ENCODE assay signal across 15 mouse cellular contexts in genomic region chr2:151632982-151633381, GRCm38 (mm10). TPM values are rescaled to one million over a fixed set of nuclear protein-coding genes. Genes with fewer than 3 reads are reported as not detected.
A peak's percentile ranks its signal among the peaks of the same experiment; 100 is the strongest.
DNase-seq lines count a peak whose midpoint lies in the region; ATAC-seq and TF ChIP-seq lines count a peak whose summit lies in the region.
"Had no signal": no experiment of that assay in that cellular context is flagged by ENCODE, and none has a peak within 500 bp of the region (broad histone marks: within the 10 kb centered on the region; RNA-seq: fewer than 3 reads in every experiment).

No protein-coding gene starts in this region.

- H3K4me1 ChIP-seq in kidney, embryonic 15.5 days = peaks cover 10% of the 10 kb centered on the region
- peaks cover 22% of the 10 kb centered on the region for H3K4me1 ChIP-seq in hindbrain, embryonic 16.5 days (ENCODE audit: control insufficient read depth, insufficient read depth, low read depth, low read length)
- H3K4me1 ChIP-seq in midbrain, postnatal 0 days (ENCODE audit: insufficient read depth, low read length) = peaks cover 18% of the 10 kb centered on the region; the same call in 1 of the 2 replicates

- no peak overlapping the region for H3K9ac ChIP-seq in kidney, embryonic 15.5 days
- no peak overlapping the region for H3K9ac ChIP-seq in hindbrain, embryonic 16.5 days (ENCODE audit: low read depth, low read length)
- no peak overlapping the region for H3K9ac ChIP-seq in midbrain, postnatal 0 days (replicated peaks; ENCODE audit: low read length, poor library complexity, severe bottlenecking)

- peak overlapping the region; percentile 97; the same call in 1 of the 2 replicates for H3K4me2 ChIP-seq in kidney, embryonic 15.5 days
- peak overlapping the region; percentile 84 for H3K4me2 ChIP-seq in hindbrain, embryonic 16.5 days (ENCODE audit: low read length)
- H3K4me2 ChIP-seq in midbrain, postnatal 0 days (ENCODE audit: low read depth, low read length, poor library complexity, severe bottlenecking) = peak overlapping the region; percentile 61

- H3K4me3 ChIP-seq in gastrocnemius, adult 2 months = peak overlapping the region; percentile 95
- no peak overlapping the region for H3K4me3 ChIP-seq in kidney, embryonic 15.5 days (replicated peaks)
- no peak overlapping the region; the same call in 1 of the 2 replicates for H3K4me3 ChIP-seq in hindbrain, embryonic 16.5 days (ENCODE audit: low read length)
- peak overlapping the region; percentile 84 for H3K4me3 ChIP-seq in midbrain, postnatal 0 days (ENCODE audit: low read depth, low read length)

- no peak for DNase-seq in gastrocnemius, adult 2 months
- DNase-seq in gastrocnemius, postnatal 36 days = no peak
- no peak for DNase-seq in kidney, adult 11 months
- DNase-seq in midbrain, postnatal 0 days (ENCODE audit: low spot score) = no peak
- no peak for DNase-seq in cerebellum, postnatal 4 days (ENCODE audit: low spot score in 2 of 2)
- DNase-seq in lung, postnatal 25 days (ENCODE audit: low spot score) = no peak

- WGBS in kidney, embryonic 15.5 days = 43% methylated on average over 5 of the region's 5 CpGs
- 35% methylated on average over 5 of the region's 5 CpGs for WGBS in hindbrain, embryonic 16.5 days
- 38% methylated on average over 5 of the region's 5 CpGs for WGBS in midbrain, postnatal 0 days

- H3K27ac ChIP-seq in gastrocnemius, adult 2 months = peak overlapping the region; percentile 91; the same call in 1 of the 2 replicates
- no peak overlapping the region for H3K27ac ChIP-seq in kidney, embryonic 15.5 days
- no peak overlapping the region for H3K27ac ChIP-seq in hindbrain, embryonic 16.5 days (ENCODE audit: low read depth, low read length)
- H3K27ac ChIP-seq in midbrain, postnatal 0 days (ENCODE audit: low read depth, low read length) = no peak overlapping the region
- H3K27ac ChIP-seq: lung, embryonic 15.5 days had no signal

- no peak for TF ChIP-seq CTCF in gastrocnemius, adult 2 months (IDR thresholded peaks at IDR 0.05)
- no peak for TF ChIP-seq CTCF in midbrain, postnatal 0 days (IDR thresholded peaks at IDR 0.05)

- peaks cover 41% of the 10 kb centered on the region for H3K27me3 ChIP-seq in kidney, embryonic 15.5 days
- H3K27me3 ChIP-seq in hindbrain, embryonic 16.5 days (replicated peaks; ENCODE audit: control insufficient read depth, insufficient read depth, low read length) = no peaks in the 10 kb centered on the region
- no peaks in the 10 kb centered on the region for H3K27me3 ChIP-seq in midbrain, postnatal 0 days (ENCODE audit: insufficient read depth, low read length)

- H3K36me3 ChIP-seq in kidney, embryonic 15.5 days = no peaks in the 10 kb centered on the region
- no peaks in the 10 kb centered on the region for H3K36me3 ChIP-seq in hindbrain, embryonic 16.5 days (ENCODE audit: control insufficient read depth, insufficient read depth, low read length)
- H3K36me3 ChIP-seq in midbrain, postnatal 0 days (ENCODE audit: insufficient read depth, low read length) = 0 out of 2 replicates have a peak, but pooled peaks cover 1% of the 10 kb centered on the region
- H3K36me3 ChIP-seq: lung, embryonic 15.5 days had no signal

- intact Hi-C loops in gastrocnemius, adult 2 months (cut with DNase I) = loop anchor here (5.0 kb wide), 1 partner anchor 56 kb away; no protein-coding TSS in a partner anchor
- intact Hi-C loops in gastrocnemius, postnatal 36 days (cut with DNase I) = no loop called here

- no peak for ATAC-seq in kidney, embryonic 15.5 days (replicated peaks; ENCODE audit: low FRiP score)
- ATAC-seq in hindbrain, embryonic 16.5 days = no peak
- ATAC-seq in midbrain, postnatal 0 days (ENCODE audit: low FRiP score) = no peak
- ATAC-seq: activated CD4-positive, CD25-positive, alpha-beta regulatory T cell, adult 4 months had no signal

- H3K9me3 ChIP-seq in kidney, embryonic 15.5 days (replicated peaks) = no peaks in the 10 kb centered on the region
- no peaks in the 10 kb centered on the region for H3K9me3 ChIP-seq in hindbrain, embryonic 16.5 days (ENCODE audit: control insufficient read depth, low read length)
- no peaks in the 10 kb centered on the region for H3K9me3 ChIP-seq in midbrain, postnatal 0 days (ENCODE audit: low read length)
- H3K9me3 ChIP-seq: lung, embryonic 15.5 days had no signal

RNA-seq across cellular contexts. Expression of gene Snph, which starts 0.6 kb away (rescaled TPM):
- 10 to 100 TPM; 31.7 to 35.9 TPM for total RNA-seq in gastrocnemius, adult 2 months (2021)
- 10 to 100 TPM; 25.7 to 33.6 TPM for total RNA-seq in gastrocnemius, postnatal 36 days (2021)
- polyA plus RNA-seq in kidney, embryonic 15.5 days (2015; fragmentation: Nextera tagmentation; extraction: Ambion mirVana) = 0.59 and 0.95 TPM in 2 replicates
- 24.8 and 28.3 TPM in 2 replicates for polyA plus RNA-seq in hindbrain, embryonic 16.5 days (2015; fragmentation: Nextera tagmentation; extraction: Ambion mirVana)
- 64.2 and 66.1 TPM in 2 replicates for total RNA-seq in midbrain, postnatal 0 days (2014; rRNA removed)
- polyA plus RNA-seq in midbrain, postnatal 0 days (2015; fragmentation: Nextera tagmentation; extraction: Ambion mirVana) = 21.9 and 23.4 TPM in 2 replicates
- total RNA-seq: megakaryocyte, adult 5-6 weeks had no signal
- polyA plus RNA-seq: liver, adult 2 months had no signal

RNA-seq across cellular contexts. Expression of gene Rad21l, which starts 35.4 kb away (rescaled TPM):
- not detected for total RNA-seq in gastrocnemius, adult 2 months (2021)
- total RNA-seq in gastrocnemius, postnatal 36 days (2021) = not detected
- polyA plus RNA-seq in kidney, embryonic 15.5 days (2015; fragmentation: Nextera tagmentation; extraction: Ambion mirVana) = not detected in 2 replicates
- 0.15 and 0.28 TPM in 2 replicates for polyA plus RNA-seq in hindbrain, embryonic 16.5 days (2015; fragmentation: Nextera tagmentation; extraction: Ambion mirVana)
- 0.44 and 0.90 TPM in 2 replicates for total RNA-seq in midbrain, postnatal 0 days (2014; rRNA removed)
- polyA plus RNA-seq in midbrain, postnatal 0 days (2015; fragmentation: Nextera tagmentation; extraction: Ambion mirVana) = 0.15 and 0.20 TPM in 2 replicates
- total RNA-seq: adrenal gland, postnatal 4 days; heart, adult 8-10 months; liver, adult 2 months; megakaryocyte, adult 5-6 weeks had no signal
- polyA plus RNA-seq: activated CD4-positive, CD25-positive, alpha-beta regulatory T cell, adult 4 months; kidney, embryonic 14.5 days; liver, adult 2 months had no signal

Comparison
In these comparisons a context has a peak if more than half of its experiments do, and no peak if none do; other contexts are left out.
1. H3K4me3 ChIP-seq: peak in gastrocnemius, adult 2 months (single experiment) and midbrain, postnatal 0 days (single experiment); none in kidney, embryonic 15.5 days (single experiment) and hindbrain, embryonic 16.5 days (single experiment).
2. Peak in every context shown above with its lines, with median percentiles within 50 percentile points of each other: H3K4me2 ChIP-seq.